Mouse (Mus musculus): ENCODE results near the gene Fcer1g. TPM values are rescaled to one million over a fixed set of nuclear protein-coding genes. Genes with fewer than 3 reads are reported as not detected.
A peak's percentile ranks its signal among the peaks of the same experiment; 100 is the strongest.

Fcer1g gene
- polyA plus RNA-seq, 1 experiment from 2014 or later: 60.7 TPM

- 66% methylated on average over 4 of the region's 4 CpGs for WGBS (ENCODE audit: insufficient replicate concordance)
- H3K27me3 ChIP-seq (replicated peaks): no peaks in the 10 kb centered on the region
- no peak overlapping the region for H3K4me2 ChIP-seq
- ATAC-seq: no peak
- no peak overlapping the region for H3K27ac ChIP-seq
- H3K9ac ChIP-seq: no peak overlapping the region
- H3K4me3 ChIP-seq: no peak overlapping the region
- no peaks in the 10 kb centered on the region for H3K9me3 ChIP-seq (replicated peaks)
- peaks cover 73% of the 10 kb centered on the region for H3K36me3 ChIP-seq
- peaks cover 57% of the 10 kb centered on the region for H3K4me1 ChIP-seq
These were observed 1.6 kb upstream of the Fcer1g start for GRCm38 (mm10) chr1:171235791-171236190.

GRCm38 (mm10) chr1:171234538-171234937, 373 bp upstream of the Fcer1g start:
- peaks cover 63% of the 10 kb centered on the region for H3K4me1 ChIP-seq
- peaks cover 61% of the 10 kb centered on the region for H3K36me3 ChIP-seq
- no peak overlapping the region for H3K9ac ChIP-seq
- H3K4me3 ChIP-seq: 0 out of 2 replicates have a peak overlapping the region, but pooled peaks have one; percentile 37
- no peaks in the 10 kb centered on the region for H3K9me3 ChIP-seq (replicated peaks)
- WGBS (ENCODE audit: insufficient replicate concordance): 61% methylated on average over 4 of the region's 4 CpGs
- peak overlapping the region; percentile 61; the same call in 1 of the 2 replicates for H3K27ac ChIP-seq
- H3K27me3 ChIP-seq (replicated peaks): no peaks in the 10 kb centered on the region
- no peak for ATAC-seq
- peak overlapping the region; percentile 35 for H3K4me2 ChIP-seq

- Histone ChIP-seq H3K4me2 (peak overlapping the region; percentile 35), H3K27ac (peak overlapping the region; percentile 61), H3K4me3 (peak overlapping the region; percentile 37), H3K4me1 (peaks cover 60% of the 10 kb centered on the region), H3K36me3 (peaks cover 46% of the 10 kb centered on the region), H3K9me3 (replicated peaks) (no peaks in the 10 kb centered on the region), H3K9ac (peak overlapping the region; percentile 40), H3K27me3 (replicated peaks) (no peaks in the 10 kb centered on the region)
- ATAC-seq: peak; percentile 67
- 24% methylated on average over 12 of the region's 12 CpGs for WGBS (ENCODE audit: insufficient replicate concordance)
These were observed 1.1 kb downstream of the Fcer1g start for GRCm38 (mm10) chr1:171232800-171233730.

- peak overlapping the region; percentile 35 for H3K4me2 ChIP-seq
- no peak overlapping the region for H3K9ac ChIP-seq
- WGBS (ENCODE audit: insufficient replicate concordance): 50% methylated on average over 5 of the region's 5 CpGs
- no peaks in the 10 kb centered on the region for H3K9me3 ChIP-seq (replicated peaks)
- H3K27me3 ChIP-seq (replicated peaks): no peaks in the 10 kb centered on the region
- peaks cover 39% of the 10 kb centered on the region for H3K36me3 ChIP-seq
- peaks cover 54% of the 10 kb centered on the region for H3K4me1 ChIP-seq
- ATAC-seq: no peak
- 0 out of 2 replicates have a peak overlapping the region, but pooled peaks have one; percentile 5 for H3K4me3 ChIP-seq
- H3K27ac ChIP-seq: peak overlapping the region; percentile 41; the same call in 1 of the 2 replicates
These were observed 1.8 kb downstream of the Fcer1g start for GRCm38 (mm10) chr1:171232348-171232747.

GRCm38 (mm10) chr1:171231844-171232243, 2.3 kb downstream of the Fcer1g start:
- Histone ChIP-seq H3K27me3 (replicated peaks) (no peaks in the 10 kb centered on the region), H3K9me3 (replicated peaks) (no peaks in the 10 kb centered on the region), H3K4me3 (0 out of 2 replicates have a peak overlapping the region, but pooled peaks have one; percentile 5), H3K9ac (no peak overlapping the region), H3K36me3 (peaks cover 34% of the 10 kb centered on the region), H3K4me1 (peaks cover 54% of the 10 kb centered on the region), H3K27ac (0 out of 2 replicates have a peak overlapping the region, but pooled peaks have one; percentile 41), H3K4me2 (peak overlapping the region; percentile 35)
- ATAC-seq: no peak
- WGBS (ENCODE audit: insufficient replicate concordance): 25% methylated on average over 4 of the region's 4 CpGs

DNA sequence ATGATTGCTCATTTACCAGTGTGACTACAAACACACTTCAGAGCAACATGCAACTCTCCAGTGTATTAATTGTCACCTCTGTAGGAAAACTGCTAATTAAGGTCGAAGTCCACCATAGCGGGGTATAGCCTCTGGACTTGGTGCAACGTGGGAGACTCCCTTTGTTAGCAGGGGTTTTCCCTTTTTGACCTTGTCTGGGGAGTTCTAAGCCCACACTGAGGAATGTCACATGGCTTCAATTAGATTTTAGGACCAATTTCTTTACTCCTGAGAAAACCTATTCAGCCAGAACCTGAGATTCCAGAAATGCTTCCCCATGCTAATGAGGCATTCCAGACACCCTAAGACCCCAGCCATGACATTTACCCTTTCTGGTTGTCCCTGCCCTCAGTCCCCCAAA, 4.0 kb downstream of the Fcer1g start:
- H3K27me3 ChIP-seq (replicated peaks): no peaks in the 10 kb centered on the region
- ATAC-seq: no peak

DNA sequence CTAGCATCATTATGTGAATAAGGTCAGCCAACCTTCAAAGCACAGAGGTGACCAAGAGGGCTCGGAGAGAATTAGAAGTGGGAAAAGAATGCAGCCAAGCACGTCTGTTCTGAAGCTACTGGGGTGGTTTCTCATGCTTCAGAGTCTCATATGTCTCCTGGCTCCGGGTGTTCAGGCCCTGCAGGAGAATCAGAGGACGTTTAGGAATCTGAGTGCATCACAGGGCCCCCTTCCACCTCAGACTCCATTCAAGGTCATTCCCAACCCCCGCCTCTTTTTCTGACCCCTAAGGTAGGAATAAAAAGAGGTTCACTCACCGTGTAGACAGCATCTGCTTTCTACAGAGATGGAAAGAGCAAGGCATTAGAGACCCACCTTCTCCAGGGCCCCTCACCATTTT, 4.4 kb downstream of the Fcer1g start:
- H3K27me3 ChIP-seq (replicated peaks): no peaks in the 10 kb centered on the region
- ATAC-seq: no peak
- H3K9me3 ChIP-seq (replicated peaks): no peaks in the 10 kb centered on the region
- peaks cover 45% of the 10 kb centered on the region for H3K4me1 ChIP-seq
- peaks cover 13% of the 10 kb centered on the region for H3K36me3 ChIP-seq
- H3K9ac ChIP-seq: no peak overlapping the region
- no peak overlapping the region for H3K27ac ChIP-seq
- no peak overlapping the region for H3K4me2 ChIP-seq
- H3K4me3 ChIP-seq: no peak overlapping the region
- whole genome bisulfite sequencing (ENCODE audit: insufficient replicate concordance): 69% methylated on average over 6 of the region's 6 CpGs

More for the DNA sequence above, 4.0 kb downstream of the Fcer1g start:
- Histone ChIP-seq H3K9me3 (replicated peaks) (no peaks in the 10 kb centered on the region), H3K36me3 (peaks cover 17% of the 10 kb centered on the region), H3K9ac (no peak overlapping the region), H3K4me2 (no peak overlapping the region), H3K4me1 (peaks cover 50% of the 10 kb centered on the region), H3K27ac (no peak overlapping the region), H3K4me3 (no peak overlapping the region)
- 71% methylated on average over 3 of the region's 3 CpGs for WGBS (ENCODE audit: insufficient replicate concordance)

GRCm38 (mm10) chr1:171227879-171228278, 6.3 kb downstream of the Fcer1g start:
- no peaks in the 10 kb centered on the region for H3K27me3 ChIP-seq (replicated peaks)
- 55% methylated on average over 1 of the region's 1 CpGs for WGBS (ENCODE audit: insufficient replicate concordance)
- H3K36me3 ChIP-seq: no peaks in the 10 kb centered on the region
- H3K27ac ChIP-seq: no peak overlapping the region
- no peak for ATAC-seq
- H3K9me3 ChIP-seq (replicated peaks): no peaks in the 10 kb centered on the region
- H3K4me3 ChIP-seq: no peak overlapping the region
- no peak overlapping the region for H3K9ac ChIP-seq
- H3K4me1 ChIP-seq: peaks cover 33% of the 10 kb centered on the region
- no peak overlapping the region for H3K4me2 ChIP-seq

- H3K4me1 ChIP-seq: peaks cover 27% of the 10 kb centered on the region
- no peak overlapping the region for H3K9ac ChIP-seq
- no peak for ATAC-seq
- WGBS (ENCODE audit: insufficient replicate concordance): 52% methylated on average over 4 of the region's 4 CpGs
- H3K4me2 ChIP-seq: peak overlapping the region; percentile 47; the same call in 1 of the 2 replicates
- H3K9me3 ChIP-seq (replicated peaks): no peaks in the 10 kb centered on the region
- no peak overlapping the region for H3K27ac ChIP-seq
- no peaks in the 10 kb centered on the region for H3K36me3 ChIP-seq
- no peaks in the 10 kb centered on the region for H3K27me3 ChIP-seq (replicated peaks)
- no peak overlapping the region for H3K4me3 ChIP-seq
These were observed 7.4 kb downstream of the Fcer1g start for GRCm38 (mm10) chr1:171226780-171227179.

DNA sequence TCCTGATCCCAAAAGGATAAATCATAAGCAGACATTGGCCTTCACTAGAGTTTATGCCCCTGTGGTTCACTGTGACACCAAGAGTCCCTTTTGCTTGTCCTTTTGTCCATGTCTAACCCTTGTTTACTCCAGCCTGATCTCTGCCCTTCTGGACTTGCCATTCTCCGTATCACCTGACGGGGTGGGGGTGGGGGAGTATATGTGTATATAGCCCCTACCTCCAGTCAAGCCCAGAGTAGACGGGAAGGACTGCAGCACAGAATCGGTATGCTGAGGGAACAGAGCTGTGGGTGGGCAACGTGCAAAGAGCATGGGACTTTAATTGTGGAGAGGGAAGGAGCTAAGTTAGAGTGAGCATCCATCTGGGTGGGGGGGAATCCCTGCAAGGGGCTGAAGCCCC, 9.3 kb downstream of the Fcer1g start, which contains the start of gene Apoa2:
TSS of gene Apoa2 (plus strand) at position 198 of the 400 bp plus-strand sequence.
- Histone ChIP-seq H3K9ac (peak within 1 kb of the TSS; percentile 57), H3K9me3 (replicated peaks) (no peaks in the 10 kb centered on the region), H3K4me3 (peak within 1 kb of the TSS; percentile 41), H3K4me2 (peak within 1 kb of the TSS; percentile 47), H3K27ac (peak within 1 kb of the TSS; percentile 93), H3K4me1 (peaks cover 32% of the 10 kb centered on the region), H3K36me3 (peaks cover 8% of the 10 kb centered on the region), H3K27me3 (replicated peaks) (no peaks in the 10 kb centered on the region)
- 68% methylated on average over 5 of the region's 5 CpGs for WGBS (ENCODE audit: insufficient replicate concordance)
- no peak for ATAC-seq

DNA sequence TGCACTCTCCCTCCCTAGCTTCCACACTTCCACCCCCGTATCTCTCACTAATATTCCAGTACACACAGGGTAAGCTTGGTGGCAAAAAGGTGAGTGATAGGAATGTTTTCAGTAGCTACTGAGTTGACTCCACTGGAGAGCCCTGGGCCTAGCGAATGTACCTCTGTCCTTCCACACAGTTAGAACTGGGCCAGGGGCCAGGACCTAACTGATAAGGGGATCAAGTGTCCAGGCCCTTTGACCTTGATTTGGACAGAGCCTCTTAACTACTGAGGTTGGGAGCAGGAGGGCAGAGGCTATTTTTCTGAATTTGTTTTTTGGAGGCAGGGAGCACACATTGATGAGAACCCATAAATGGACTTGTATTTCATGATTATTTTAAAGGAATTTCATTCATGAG, 10.4 kb downstream of the Fcer1g start:
- Histone ChIP-seq H3K27me3 (replicated peaks) (no peaks in the 10 kb centered on the region), H3K4me3 (no peak overlapping the region), H3K4me2 (no peak overlapping the region), H3K36me3 (peaks cover 19% of the 10 kb centered on the region), H3K27ac (peak overlapping the region; percentile 93; the same call in 1 of the 2 replicates), H3K4me1 (peaks cover 30% of the 10 kb centered on the region), H3K9me3 (replicated peaks) (no peaks in the 10 kb centered on the region), H3K9ac (no peak overlapping the region)
- 76% methylated on average over 2 of the region's 2 CpGs for WGBS (ENCODE audit: insufficient replicate concordance)
- no peak for ATAC-seq

- peak overlapping the region; percentile 91 for H3K4me2 ChIP-seq
- no peaks in the 10 kb centered on the region for H3K27me3 ChIP-seq (replicated peaks)
- WGBS (ENCODE audit: insufficient replicate concordance): 57% methylated on average over 6 of the region's 6 CpGs
- no peaks in the 10 kb centered on the region for H3K9me3 ChIP-seq (replicated peaks)
- H3K4me3 ChIP-seq: peak overlapping the region; percentile 74
- peaks cover 25% of the 10 kb centered on the region for H3K36me3 ChIP-seq
- peak overlapping the region; percentile 76 for H3K9ac ChIP-seq
- peak overlapping the region; percentile 93 for H3K27ac ChIP-seq
- H3K4me1 ChIP-seq: peaks cover 30% of the 10 kb centered on the region
- no peak for ATAC-seq
These were observed 11.0 kb downstream of the Fcer1g start for GRCm38 (mm10) chr1:171223168-171223567.
